Mouse (Mus musculus) R1 (cell line): Measurements from ENCODE around the gene Ptcd3.
"Not testable (repeated sequence)": the region's sequence is repeated elsewhere in the genome, so short reads cannot be mapped to it uniquely, and the experiment has no call there.

Experiments used
- DNase-seq: peaks from one replicate; pipeline ENCODE4 v3.0.0-alpha.2; 2018; ENCODE audit warnings: low read depth, low spot score

The Ptcd3 gene

DNA sequence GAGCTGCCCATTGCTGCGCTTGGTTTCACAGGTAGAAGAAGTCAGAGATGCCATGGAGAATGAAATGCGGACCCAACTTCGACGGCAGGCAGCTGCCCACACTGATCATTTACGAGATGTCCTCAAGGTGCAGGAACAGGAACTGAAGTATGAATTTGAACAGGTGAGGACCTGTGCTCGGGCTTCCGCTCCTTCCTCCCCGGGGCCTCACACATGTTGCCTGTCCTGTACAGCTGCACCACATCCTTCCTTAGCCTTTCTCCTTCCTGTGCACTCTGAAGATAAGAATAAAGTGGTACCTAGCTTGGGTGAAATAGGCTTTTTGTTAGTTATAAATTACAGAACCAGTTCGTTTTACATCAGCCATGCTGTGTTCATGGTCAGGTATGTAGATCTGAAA lies 37.2 kb downstream of the Ptcd3 start:
- DNase-seq, result no peak

DNA sequence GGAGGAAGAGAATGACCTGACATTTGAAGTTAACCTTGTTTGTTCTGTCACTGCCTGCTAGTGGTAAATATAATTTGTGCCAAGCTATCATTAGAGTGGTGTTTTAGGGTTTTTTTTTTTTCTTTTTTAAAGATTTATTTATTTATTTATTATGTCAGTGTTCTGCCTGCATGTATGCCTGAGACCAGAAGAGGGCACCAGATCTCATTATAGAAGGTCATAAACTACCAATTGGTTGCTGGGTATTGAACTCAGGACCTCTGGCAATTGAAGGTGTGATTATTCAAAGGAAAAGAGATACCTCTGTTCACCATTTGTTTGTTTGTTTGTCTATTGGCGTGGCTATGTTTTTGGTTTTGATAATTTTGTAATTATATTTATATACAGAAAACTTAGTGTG lies 39.7 kb downstream of the Ptcd3 start:
- peak; percentile 38 for DNase-seq

DNA sequence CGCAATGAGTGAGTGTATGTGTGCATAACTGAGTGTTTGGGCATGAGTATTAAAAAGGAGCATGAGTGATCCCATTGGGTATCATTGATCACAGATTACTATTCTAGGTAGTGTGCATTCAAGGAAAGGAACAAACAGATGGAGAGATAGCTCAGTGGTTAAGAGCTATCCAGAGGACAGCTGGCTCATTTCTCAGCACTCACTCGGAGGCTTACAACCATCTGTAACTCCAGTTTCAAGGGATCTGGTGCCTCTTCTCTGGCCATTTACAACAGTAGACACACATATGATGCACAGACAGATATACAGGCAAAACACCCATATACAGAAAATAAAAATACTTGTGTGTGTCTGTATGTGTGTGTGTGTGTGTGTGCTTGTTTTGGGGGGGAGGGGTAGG lies 40.8 kb downstream of the Ptcd3 start:
- DNase-seq, result no peak

DNA sequence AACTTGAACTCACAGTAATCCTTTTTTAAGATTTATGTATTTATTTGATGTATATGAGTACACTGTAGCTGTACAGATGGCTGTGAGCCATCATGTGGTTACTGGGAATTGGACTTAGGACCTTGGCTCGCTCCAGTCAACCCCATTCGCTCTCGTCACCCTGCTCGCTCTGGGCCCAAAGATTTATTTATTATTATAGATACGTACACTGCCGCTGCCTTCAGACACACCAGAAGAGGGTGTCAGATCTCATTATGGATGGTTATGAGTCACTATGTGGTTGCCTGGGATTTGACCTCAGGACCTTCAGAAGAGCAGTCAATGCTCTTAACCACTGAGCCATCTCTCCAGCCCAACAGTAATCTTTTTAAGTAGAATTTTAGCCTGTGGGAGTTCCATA lies 61.6 kb downstream of the Ptcd3 start:
- not testable (repeated sequence) for DNase-seq

DNA sequence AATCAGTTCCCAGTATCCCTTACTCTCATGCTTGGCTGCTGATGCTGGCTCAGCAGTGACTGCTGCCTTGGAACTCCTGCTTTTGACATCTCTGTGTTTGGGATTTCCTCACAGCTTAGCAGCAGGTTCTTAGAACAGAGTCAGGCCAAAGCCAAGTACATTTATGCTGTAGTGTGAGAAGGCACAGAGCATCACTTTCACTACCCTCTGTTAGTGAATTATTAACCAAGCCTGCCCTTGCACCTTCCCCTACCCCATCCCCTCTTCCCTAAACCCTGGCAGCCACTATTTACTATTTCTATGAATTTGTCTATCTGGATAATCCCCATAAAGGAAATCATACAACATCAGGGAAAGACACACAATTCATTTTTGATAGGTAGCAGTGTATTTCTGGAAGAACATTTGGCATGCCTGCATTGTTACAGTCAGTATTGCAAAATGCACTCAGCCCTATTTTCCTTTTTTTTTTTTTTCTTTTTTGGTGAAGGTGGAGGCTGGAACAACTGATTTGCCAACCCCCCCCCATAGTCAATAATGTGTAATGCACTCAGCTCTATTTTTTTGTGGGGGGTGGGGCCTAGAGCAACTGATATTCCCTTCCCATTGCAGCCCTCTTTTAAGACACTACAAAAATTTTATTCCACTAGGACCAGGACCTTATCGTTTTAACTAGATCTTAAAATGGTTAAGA lies 67.8 kb downstream of the Ptcd3 start:
- no peak for DNase-seq

DNA sequence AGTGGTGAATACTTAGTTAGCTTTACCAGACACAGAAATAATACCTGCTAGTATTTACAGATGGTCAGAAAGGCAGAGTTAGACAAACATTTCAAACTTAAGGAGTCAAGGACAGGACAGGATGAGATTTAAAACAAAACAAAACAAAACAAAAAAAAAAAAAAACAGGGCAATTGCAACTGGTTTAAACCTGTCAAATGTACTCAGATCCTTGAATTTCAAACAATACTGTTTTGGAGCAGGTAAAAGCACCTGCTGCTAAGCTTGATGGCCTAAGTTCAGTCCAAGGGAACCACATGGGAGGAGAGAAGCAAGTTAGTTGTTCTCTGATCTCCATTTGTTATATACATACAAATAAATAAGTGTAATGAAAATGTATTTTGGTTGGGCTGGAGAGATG lies 68.7 kb downstream of the Ptcd3 start:
- peak; percentile 40 for DNase-seq

DNA sequence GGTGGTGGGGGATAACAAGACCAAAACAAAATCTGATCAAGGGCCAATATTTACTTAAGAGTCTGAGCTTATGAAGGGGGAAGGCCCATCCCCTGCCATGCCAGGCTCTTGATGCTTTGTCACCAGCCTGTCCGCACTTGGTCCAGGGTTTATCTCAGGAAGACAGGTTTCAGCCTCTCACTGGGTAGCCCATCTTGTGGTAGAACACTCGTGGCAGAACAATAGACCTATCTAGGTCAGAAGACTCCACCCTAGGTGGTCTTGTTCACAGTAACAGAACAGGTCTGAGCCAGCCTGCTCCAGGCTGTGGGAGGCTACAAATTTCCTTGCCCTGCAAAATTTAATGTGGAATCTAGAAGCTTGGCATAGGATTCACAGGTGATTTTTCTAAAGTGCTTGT lies 71.7 kb downstream of the Ptcd3 start:
- peak; percentile 77 for DNase-seq

DNA sequence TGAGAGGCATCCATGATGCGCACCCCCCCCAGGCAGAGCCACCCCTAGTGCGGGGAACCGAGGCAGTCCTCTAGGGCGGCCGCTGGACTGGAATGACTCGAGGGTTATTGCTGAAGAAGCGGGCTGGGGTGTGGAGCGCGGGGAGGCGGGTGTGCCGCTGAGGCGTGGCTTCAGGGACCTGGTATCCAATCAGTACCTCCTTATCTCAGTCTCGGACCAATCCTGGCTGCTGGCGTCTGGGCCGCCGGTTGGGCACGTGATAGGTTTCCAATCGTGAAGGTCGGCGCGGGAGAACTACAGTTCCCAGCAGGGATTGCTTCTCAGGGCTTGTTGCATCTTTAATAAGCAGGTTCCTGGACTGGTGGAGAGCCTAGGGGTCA lies 77.0 kb downstream of the Ptcd3 start:
- peak; percentile 99 for DNase-seq

DNA sequence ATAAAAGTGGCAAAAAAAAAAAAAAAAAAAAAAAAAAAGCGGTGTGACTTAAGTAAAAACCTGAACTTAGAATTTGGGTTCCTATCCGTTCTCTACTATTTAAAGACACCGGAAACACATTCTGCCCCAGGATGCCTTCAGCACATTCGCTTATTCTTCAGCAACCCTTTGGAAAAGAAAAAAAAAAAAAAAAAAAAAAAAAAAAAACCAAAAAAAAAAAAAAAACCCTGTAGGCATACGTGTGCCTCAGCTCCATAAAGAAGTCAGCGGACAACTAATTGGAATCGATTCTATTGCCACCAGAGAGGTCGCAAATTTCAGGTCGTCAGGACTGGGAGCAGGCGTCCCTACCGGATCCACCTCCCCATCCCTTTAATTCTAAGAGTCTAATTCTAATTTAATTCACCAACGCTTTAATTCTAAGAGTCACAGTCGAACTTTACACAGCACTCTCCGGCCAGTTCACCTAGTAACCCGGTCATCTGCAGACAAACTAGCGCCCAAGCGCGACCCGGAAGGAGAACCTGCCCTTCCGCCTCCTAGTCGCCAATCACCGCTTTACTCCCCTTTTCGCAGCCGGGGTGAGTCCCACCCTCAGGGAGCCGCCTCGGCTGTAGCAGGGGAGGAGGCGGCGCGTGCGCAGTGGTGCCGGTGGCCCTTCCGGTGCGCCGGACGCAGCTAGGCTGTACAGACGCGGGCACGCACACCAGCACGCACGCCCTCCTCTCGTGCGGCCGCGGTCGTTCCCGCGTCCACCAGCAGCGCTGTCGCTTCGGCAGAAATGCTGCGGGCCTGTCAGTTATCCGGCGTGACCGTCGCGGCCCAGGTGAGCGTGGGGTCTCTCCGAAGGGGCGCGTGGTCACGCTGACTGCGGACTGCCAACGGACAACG lies 77.6 kb downstream of the Ptcd3 start, which contains the start of gene Immt:
Gene Immt (plus strand): TSS at position 642 of the 891 bp plus-strand sequence.
- DNase-seq, result peak; percentile 98
